Mouse (Mus musculus): ENCODE measurements at regions not wholly inside any gene's neighbourhood (a gene's known extent, or its start where the extent isn't known, plus 50 kb on each side); places are given as distances from the start of the nearest gene placed in this dataset.

DNA sequence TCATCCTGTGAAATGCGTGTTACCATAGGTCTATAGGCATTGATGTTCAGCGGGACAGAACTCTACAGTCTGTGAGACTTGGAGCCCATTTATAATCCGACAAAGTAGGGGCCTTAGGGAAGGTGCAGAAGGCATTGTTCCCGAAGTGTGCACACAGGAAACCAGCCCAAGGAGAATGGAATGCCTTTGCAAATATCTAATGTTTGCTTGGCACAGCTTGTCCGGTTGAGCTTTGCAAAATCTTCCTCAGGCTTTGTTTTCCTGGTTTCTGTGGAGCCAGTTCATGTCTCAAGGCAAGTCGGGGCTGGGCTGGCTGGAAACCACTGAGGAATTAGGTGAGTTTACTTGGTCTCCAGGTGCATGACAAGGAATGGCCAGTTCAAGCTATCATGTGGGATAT lies 132.1 kb downstream of the Csl start:
- TF ChIP-seq CTCF (IDR thresholded peaks at IDR 0.05; ENCODE audit: low read depth, low read length) (no peak), POLR2A (IDR thresholded peaks at IDR 0.05; ENCODE audit: insufficient read depth, low read length) (no peak)

Measured in ES-Bruce4 (cell line).